Mouse (Mus musculus) hindbrain, postnatal 0 days (tissue): ENCODE results near the gene Zfp444. TPM values are rescaled to one million over a fixed set of nuclear protein-coding genes. Genes with fewer than 3 reads are reported as not detected.

Source experiments
- ATAC-seq: fragments of 200-750 bp; cut with Nextera tagmentation; 2 replicates; pipeline ENCODE4 v1.8.0; 2017; ENCODE audit warnings: mild to moderate bottlenecking, moderate TSS enrichment, moderate library complexity
- DNase-seq: peaks from one replicate; pipeline ENCODE4 v3.0.0-alpha.2; 2015; ENCODE audit warnings: low spot score
- H3K27ac ChIP-seq: fragments of 300-500 bp; sonication (generic); 2 replicates; pipeline ENCODE4 v1.5.1; 2014; ENCODE audit warnings: mild to moderate bottlenecking
- H3K27me3 ChIP-seq: fragments of 300-500 bp; sonication (generic); 2 replicates; pipeline ENCODE4 v1.6.1; 2014; ENCODE audit warnings: low read length, mixed read lengths; ENCODE audit not compliant: insufficient read depth
- H3K36me3 ChIP-seq: fragments of 300-500 bp; sonication (generic); 2 replicates; pipeline ENCODE4 v1.6.1; 2014; ENCODE audit warnings: low read length, mixed read lengths; ENCODE audit not compliant: insufficient read depth
- H3K4me1 ChIP-seq: fragments of 300-500 bp; sonication (generic); 2 replicates; pipeline ENCODE4 v1.6.1; 2014; ENCODE audit warnings: antibody characterized with exemption, low read length, mixed read lengths; ENCODE audit not compliant: insufficient read depth
- H3K4me2 ChIP-seq: fragments of 300-500 bp; sonication (generic); 2 replicates; pipeline ENCODE4 v1.6.1; 2014; ENCODE audit warnings: low read depth, mild to moderate bottlenecking, low read length, moderate library complexity, mixed read lengths
- H3K4me3 ChIP-seq: fragments of 300-500 bp; sonication (generic); 2 replicates; pipeline ENCODE4 v1.5.1; 2014; ENCODE audit warnings: low read length
- H3K9ac ChIP-seq: fragments of 300-500 bp; sonication (generic); replicated peaks from 2 replicates; pipeline ENCODE4 v1.6.1; 2014; ENCODE audit warnings: mild to moderate bottlenecking, low read length, moderate library complexity, mixed read lengths
- H3K9me3 ChIP-seq: fragments of 300-500 bp; sonication (generic); 2 replicates; pipeline ENCODE4 v1.6.1; 2016; ENCODE audit warnings: low read length, mixed read lengths
- CTCF ChIP-seq: IDR thresholded peaks from 2 replicates; pipeline ENCODE4 v1.5.1; 2016; ENCODE audit warnings: antibody characterized with exemption, control low read depth, low read depth
- WGBS: fragments of 180-500 bp; shearing (Covaris S2); extraction: QIAGEN DNeasy Blood & Tissue Kit; methylation state at CpG from one replicate; pipeline ENCODE4 v1.1.7; 2014; 5-methylcytosine and 5-hydroxymethylcytosine counted together
- polyA plus RNA-seq: library from polyadenylated mRNA; unstranded; fragments of >200 nt; fragmentation: Nextera tagmentation; extraction: Ambion mirVana; gene quantifications from 2 replicates; pipeline ENCODE4 v1.2.1, GENCODE M21; 2015
- total RNA-seq: library from RNA; depleted of rRNA; stranded (reverse); fragments of >200 nt; gene quantifications from 2 replicates; pipeline ENCODE4 v1.2.3, GENCODE M21; 2014

Gene Zfp444
- total and polyA plus RNA-seq, 2 experiments from 2014 or later = 69.2 to 84.3 TPM

DNA sequence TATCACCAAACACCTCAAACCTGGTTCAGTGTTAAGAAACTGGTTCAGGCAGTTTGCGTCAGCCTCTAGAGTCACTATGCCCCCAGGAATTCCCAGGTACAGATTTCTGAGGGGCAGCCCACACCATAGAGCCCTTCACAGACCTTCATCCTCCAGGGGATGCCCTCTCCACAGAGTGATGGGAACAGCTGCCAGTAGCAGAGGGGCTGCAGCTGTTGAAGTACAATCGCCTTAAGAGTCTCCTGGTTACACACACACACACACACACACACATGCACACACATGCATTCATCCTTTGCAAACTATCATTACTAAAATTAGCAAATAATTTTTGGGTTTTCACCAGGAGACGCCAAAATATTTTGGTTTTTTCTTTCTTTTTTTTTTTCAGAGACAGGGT lies 12.4 kb upstream of the Zfp444 start:
- H3K27ac ChIP-seq = no peak overlapping the region
- peaks cover 2% of the 10 kb centered on the region for H3K4me1 ChIP-seq
- ATAC-seq = no peak
- no peaks in the 10 kb centered on the region for H3K36me3 ChIP-seq
- H3K4me2 ChIP-seq = no peak overlapping the region
- H3K9me3 ChIP-seq = no peaks in the 10 kb centered on the region
- DNase-seq = no peak
- 85% methylated on average over 3 of the region's 3 CpGs for WGBS
- H3K27me3 ChIP-seq = no peaks in the 10 kb centered on the region
- TF ChIP-seq CTCF = no peak
- H3K4me3 ChIP-seq = no peak overlapping the region
- H3K9ac ChIP-seq = no peak overlapping the region

GRCm38 (mm10) chr7:6161541-6161940 lies 10.5 kb upstream of the Zfp444 start:
- Histone ChIP-seq H3K4me3 (no peak overlapping the region), H3K27me3 (no peaks in the 10 kb centered on the region), H3K27ac (no peak overlapping the region), H3K4me2 (no peak overlapping the region), H3K9ac (no peak overlapping the region), H3K4me1 (no peaks in the 10 kb centered on the region), H3K36me3 (no peaks in the 10 kb centered on the region), H3K9me3 (no peaks in the 10 kb centered on the region)
- 62% methylated on average over 3 of the region's 3 CpGs for WGBS
- ATAC-seq = no peak
- no peak for DNase-seq
- TF ChIP-seq CTCF = no peak

DNA sequence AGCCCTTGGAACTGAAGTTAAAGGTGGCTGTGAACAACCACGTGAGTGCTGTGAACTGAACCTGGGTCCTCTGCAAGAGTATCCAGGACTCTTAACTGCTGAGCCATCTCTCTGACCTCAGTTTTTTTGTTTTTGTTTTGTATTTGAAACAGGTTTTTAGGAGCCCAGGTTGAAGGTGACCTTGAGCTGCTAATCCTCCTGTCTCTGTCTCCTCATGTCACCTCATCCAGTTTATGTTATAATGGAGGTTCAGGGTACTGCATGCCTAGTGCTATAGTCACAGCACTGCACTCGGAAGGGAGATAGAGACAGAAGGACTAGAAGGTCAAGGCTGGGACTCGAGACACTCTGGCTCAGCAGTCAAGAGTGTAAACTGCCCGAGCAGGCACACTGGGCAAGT lies 9.9 kb upstream of the Zfp444 start:
- Histone ChIP-seq H3K4me1 (no peaks in the 10 kb centered on the region), H3K4me3 (no peak overlapping the region), H3K9ac (no peak overlapping the region), H3K4me2 (no peak overlapping the region), H3K27ac (no peak overlapping the region), H3K9me3 (no peaks in the 10 kb centered on the region), H3K27me3 (no peaks in the 10 kb centered on the region), H3K36me3 (no peaks in the 10 kb centered on the region)
- TF ChIP-seq CTCF = no peak
- no peak for ATAC-seq
- no peak for DNase-seq
- WGBS = 74% methylated on average over 4 of the region's 4 CpGs

DNA sequence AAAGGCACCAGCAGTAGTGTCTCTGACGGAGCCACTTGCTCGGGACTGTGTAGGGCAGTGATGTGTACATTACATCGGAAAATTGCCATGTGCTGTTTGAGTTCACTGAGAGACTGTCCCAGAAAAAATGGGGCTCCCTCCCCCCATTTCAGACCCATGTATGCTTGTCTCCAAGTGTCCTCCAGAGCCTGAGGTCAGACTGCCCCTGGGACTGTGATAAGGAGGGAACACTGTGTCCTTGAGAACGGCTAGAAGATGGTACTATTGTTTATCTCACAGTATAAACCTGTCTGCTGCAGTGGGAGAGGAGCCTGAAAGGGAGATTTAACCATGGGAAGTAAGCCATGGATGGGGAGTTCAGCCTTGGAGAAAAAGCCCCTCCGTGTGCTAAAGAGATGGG lies 7.4 kb upstream of the Zfp444 start:
- DNase-seq = no peak
- 81% methylated on average over 5 of the region's 5 CpGs for WGBS
- H3K4me2 ChIP-seq = no peak overlapping the region

DNA sequence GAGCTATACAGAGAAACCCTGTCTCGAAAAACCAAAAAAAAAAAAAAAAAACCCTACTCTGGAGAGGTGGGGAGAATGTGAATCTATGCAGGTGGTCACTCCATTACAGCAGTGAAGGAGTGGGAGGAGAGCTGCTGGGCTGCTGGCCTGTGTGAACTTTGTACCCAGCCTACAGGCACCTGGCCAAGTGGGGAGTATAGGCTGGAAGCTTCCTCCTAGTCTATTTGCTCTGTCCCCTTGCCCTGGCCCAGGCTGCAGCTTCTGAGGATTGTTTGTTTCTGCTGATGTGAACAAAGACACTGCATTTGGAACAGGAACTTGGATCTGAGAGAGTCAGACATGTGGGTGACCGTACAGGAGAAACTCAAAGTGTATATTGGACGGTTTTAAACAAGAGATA lies 2.6 kb upstream of the Zfp444 start:
- no peak overlapping the region for H3K4me3 ChIP-seq
- no peaks in the 10 kb centered on the region for H3K9me3 ChIP-seq
- H3K27ac ChIP-seq = no peak overlapping the region
- H3K4me1 ChIP-seq = 0 out of 2 replicates have a peak, but pooled peaks cover 5% of the 10 kb centered on the region
- no peak for ATAC-seq
- no peaks in the 10 kb centered on the region for H3K27me3 ChIP-seq
- 70% methylated on average over 2 of the region's 3 CpGs for WGBS
- H3K9ac ChIP-seq = no peak overlapping the region
- H3K36me3 ChIP-seq = no peaks in the 10 kb centered on the region
- DNase-seq = no peak
- TF ChIP-seq CTCF = no peak
- H3K4me2 ChIP-seq = no peak overlapping the region

More for the DNA sequence above, 7.4 kb upstream of the Zfp444 start:
- Histone ChIP-seq H3K9ac (no peak overlapping the region), H3K27ac (no peak overlapping the region), H3K4me3 (no peak overlapping the region), H3K27me3 (no peaks in the 10 kb centered on the region), H3K9me3 (no peaks in the 10 kb centered on the region), H3K36me3 (no peaks in the 10 kb centered on the region), H3K4me1 (no peaks in the 10 kb centered on the region)
- no peak for ATAC-seq
- TF ChIP-seq CTCF = no peak

DNA sequence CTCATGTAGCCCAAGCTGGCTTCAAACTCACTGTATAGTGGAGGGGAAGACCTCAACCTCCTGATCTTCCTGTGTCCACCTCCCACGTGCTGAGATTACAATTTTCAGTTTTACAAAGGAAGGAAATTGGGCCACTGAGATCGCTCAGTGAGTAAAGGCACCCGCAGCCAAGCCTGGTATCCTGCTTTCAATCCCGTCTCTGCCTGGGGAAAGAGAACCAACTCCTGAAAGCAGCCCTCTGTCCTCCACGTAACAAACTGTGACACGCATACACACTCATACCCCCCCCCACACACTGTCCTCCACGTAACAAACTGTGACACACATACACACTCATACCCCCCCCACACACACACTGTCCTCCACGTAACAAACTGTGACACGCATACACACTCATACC lies 1.6 kb upstream of the Zfp444 start:
- H3K36me3 ChIP-seq = no peaks in the 10 kb centered on the region
- no peaks in the 10 kb centered on the region for H3K9me3 ChIP-seq
- TF ChIP-seq CTCF = no peak
- no peak overlapping the region for H3K9ac ChIP-seq
- WGBS = 84% methylated on average over 9 of the region's 9 CpGs
- 0 out of 2 replicates have a peak, but pooled peaks cover 5% of the 10 kb centered on the region for H3K4me1 ChIP-seq
- H3K4me3 ChIP-seq = no peak overlapping the region
- no peak overlapping the region for H3K4me2 ChIP-seq
- no peaks in the 10 kb centered on the region for H3K27me3 ChIP-seq
- DNase-seq = no peak
- no peak overlapping the region for H3K27ac ChIP-seq
- no peak for ATAC-seq

DNA sequence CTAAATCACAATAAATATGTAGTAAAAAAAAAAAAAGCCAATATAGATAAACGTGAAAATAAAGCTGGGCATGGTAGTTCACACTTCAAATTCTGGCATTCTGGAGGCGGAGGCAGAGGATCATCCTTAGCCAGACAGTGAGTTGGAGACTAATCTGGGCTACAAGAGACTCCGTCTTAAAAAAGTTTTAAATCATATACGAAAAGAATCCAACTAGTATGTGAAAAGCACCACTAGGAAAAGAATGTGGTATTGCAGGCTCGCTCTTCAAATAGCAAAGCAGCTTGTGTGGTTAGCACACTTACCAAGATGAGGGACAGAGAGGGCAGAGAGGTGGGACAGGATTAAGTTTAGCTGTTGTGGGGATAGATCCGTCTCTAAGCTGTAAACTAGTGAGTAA lies 1.2 kb upstream of the Zfp444 start:
- ATAC-seq (no peak), DNase-seq (no peak)
- Histone ChIP-seq H3K36me3 (no peaks in the 10 kb centered on the region), H3K9ac (peak overlapping the region; percentile 43; the same call in 1 of the 2 replicates), H3K9me3 (no peaks in the 10 kb centered on the region), H3K4me2 (peak overlapping the region; percentile 81), H3K27me3 (no peaks in the 10 kb centered on the region), H3K27ac (peak overlapping the region; percentile 80), H3K4me3 (no peak overlapping the region), H3K4me1 (0 out of 2 replicates have a peak, but pooled peaks cover 5% of the 10 kb centered on the region)
- TF ChIP-seq CTCF = no peak
- 50% methylated on average over 6 of the region's 6 CpGs for WGBS
